Mouse (Mus musculus) thymus, adult 18-20 months (tissue): ENCODE measurements around the gene Zfp646.

Source experiments
- DNase-seq, 2 experiments: peaks; one replicate each; pipeline ENCODE4 v3.0.0; 2022; ENCODE audit warnings: mixed read lengths in 2 of 2

Zfp646 gene

GRCm38 (mm10) chr7:127922451-127923275, 46.6 kb downstream of the Zfp646 start:
- DNase-seq, result no peak

GRCm38 (mm10) chr7:127923714-127924113, 47.7 kb downstream of the Zfp646 start:
- DNase-seq, result no peak

- DNase-seq, result no peak
Measured at GRCm38 (mm10) chr7:127925252-127925651, 49.2 kb downstream of the Zfp646 start.

- DNase-seq, result no peak
Measured at GRCm38 (mm10) chr7:127926066-127926465, 50.0 kb downstream of the Zfp646 start.

- DNase-seq, result no peak
Measured at GRCm38 (mm10) chr7:127926846-127927245, 50.8 kb downstream of the Zfp646 start.

- no peak for DNase-seq
Measured at GRCm38 (mm10) chr7:127927726-127928125, 51.7 kb downstream of the Zfp646 start.

- DNase-seq, result no peak
Measured at GRCm38 (mm10) chr7:127928596-127928995, 52.6 kb downstream of the Zfp646 start.

- no peak for DNase-seq
Measured at GRCm38 (mm10) chr7:127929923-127930322, 53.9 kb downstream of the Zfp646 start, which contains the start of gene Prss8. Prss8 (minus strand) TSS chr7:127930104.

GRCm38 (mm10) chr7:127930636-127931035, 54.6 kb downstream of the Zfp646 start:
- no peak for DNase-seq

- no peak for DNase-seq
Measured at GRCm38 (mm10) chr7:127931351-127932135, 55.5 kb downstream of the Zfp646 start.

GRCm38 (mm10) chr7:127932273-127933031, 56.4 kb downstream of the Zfp646 start:
- no peak for DNase-seq

GRCm38 (mm10) chr7:127934075-127934474, 58.1 kb downstream of the Zfp646 start:
- DNase-seq, result no peak

GRCm38 (mm10) chr7:127935028-127935722, 59.2 kb downstream of the Zfp646 start:
- peak; percentile 93 for DNase-seq
